Mouse (Mus musculus) spleen, adult 2 months (tissue): ENCODE data around the gene Gm3020.
"Not testable (repeated sequence)": the region's sequence is repeated elsewhere in the genome, so short reads cannot be mapped to it uniquely, and the experiment has no call there.

Source experiments
- CTCF ChIP-seq: fragments of 200-500 bp; IDR thresholded peaks from 2 replicates; pipeline ENCODE4 v1.5.1; 2011; ENCODE audit warnings: mild to moderate bottlenecking, inconsistent platforms; ENCODE audit not compliant: insufficient read depth, insufficient read length, insufficient replicate concordance; ENCODE audit errors: extremely low read depth
- POLR2A ChIP-seq: fragments of 200-500 bp; IDR thresholded peaks from 2 replicates; pipeline ENCODE4 v1.6.1; 2011; ENCODE audit warnings: low read depth, low read length, inconsistent platforms

GRCm38 (mm10) chr14:3688483-3688882 is 36.7 kb downstream of the Gm3020 start, which contains the start of gene Gm3043:
- TF ChIP-seq CTCF, POLR2A: not testable (repeated sequence)
